ENCODE assay signal across 8 mouse cellular contexts in genomic region chrX:163957803-163958466, GRCm38 (mm10). TPM values are rescaled to one million over a fixed set of nuclear protein-coding genes. Genes with fewer than 3 reads are reported as not detected.
DNase-seq lines count a peak whose midpoint lies in the region; ATAC-seq and TF ChIP-seq lines count a peak whose summit lies in the region.

No protein-coding gene starts in this region.

- no peaks in the 10 kb centered on the region for H3K27me3 ChIP-seq in intestine, embryonic 15.5 days (replicated peaks)
- H3K27me3 ChIP-seq in liver, embryonic 13.5 days = no peaks in the 10 kb centered on the region; the same call in 1 of the 2 replicates
- H3K27me3 ChIP-seq in myocyte (ENCODE audit: control insufficient read depth, insufficient read depth, insufficient read length) = no peaks in the 10 kb centered on the region

- H3ac ChIP-seq in myocyte (ENCODE audit: control insufficient read depth, insufficient read length) = peak overlapping the region; percentile 66

- peak overlapping the region; percentile 79 for H3K4me3 ChIP-seq in cortical plate, adult 2 months (ENCODE audit: insufficient read depth, low read length)
- H3K4me3 ChIP-seq in intestine, embryonic 15.5 days (replicated peaks) = peak overlapping the region; percentile 61
- peak overlapping the region; percentile 77 for H3K4me3 ChIP-seq in liver, embryonic 13.5 days (replicated peaks)
- H3K4me3 ChIP-seq in myocyte = peak overlapping the region; percentile 52

- peaks cover 2% of the 10 kb centered on the region; the same call in 1 of the 2 replicates for H3K4me1 ChIP-seq in cortical plate, adult 2 months (ENCODE audit: control insufficient read depth, insufficient read depth, low read length)
- H3K4me1 ChIP-seq in intestine, embryonic 15.5 days (replicated peaks) = no peaks in the 10 kb centered on the region
- peaks cover 13% of the 10 kb centered on the region for H3K4me1 ChIP-seq in liver, embryonic 13.5 days (replicated peaks)

- H3K9ac ChIP-seq in intestine, embryonic 15.5 days = peak overlapping the region; percentile 79
- peak overlapping the region; percentile 83 for H3K9ac ChIP-seq in liver, embryonic 13.5 days

- peak; percentile 96 for ATAC-seq in intestine, embryonic 15.5 days
- peak; percentile 92 for ATAC-seq in liver, embryonic 13.5 days (ENCODE audit: low read depth)

- peak overlapping the region; percentile 99 for H3K27ac ChIP-seq in cortical plate, adult 2 months (ENCODE audit: insufficient read depth, low read length)
- peak overlapping the region; percentile 97 for H3K27ac ChIP-seq in intestine, embryonic 15.5 days
- H3K27ac ChIP-seq in liver, embryonic 13.5 days = peak overlapping the region; percentile 96

- DNase-seq in 3134 (ENCODE audit: extremely low read depth, insufficient read length, low spot score) = peak; percentile 89
- DNase-seq in adrenal gland, adult (ENCODE audit: inconsistent age in 2 of 2, low spot score in 1 of 2) = peak; percentile 72 to 78
- DNase-seq in gastrocnemius, postnatal 25 days = peak; percentile 67
- DNase-seq in liver, embryonic 13.5 days = peak; percentile 66
- peak; percentile 77 to 80 for DNase-seq in spleen, postnatal 4 days (ENCODE audit: low spot score in 2 of 2)

- H3K79me2 ChIP-seq in myocyte (ENCODE audit: control insufficient read depth, insufficient read depth) = peaks cover 19% of the 10 kb centered on the region

- TF ChIP-seq CTCF in cortical plate, adult 2 months (IDR thresholded peaks at IDR 0.05; ENCODE audit: extremely low read depth, insufficient read depth, low read length) = no peak

- H3K9me3 ChIP-seq in intestine, embryonic 15.5 days = no peaks in the 10 kb centered on the region
- no peaks in the 10 kb centered on the region for H3K9me3 ChIP-seq in liver, embryonic 13.5 days (replicated peaks)

- 12% methylated on average over 42 of the region's 67 CpGs for WGBS in intestine, embryonic 15.5 days
- WGBS in liver, embryonic 13.5 days (ENCODE audit: insufficient replicate concordance) = 9% methylated on average over 53 of the region's 67 CpGs

- no peaks in the 10 kb centered on the region for H3K36me3 ChIP-seq in intestine, embryonic 15.5 days
- peaks cover 25% of the 10 kb centered on the region for H3K36me3 ChIP-seq in liver, embryonic 13.5 days
- peaks cover 24% of the 10 kb centered on the region for H3K36me3 ChIP-seq in myocyte (ENCODE audit: control insufficient read depth, insufficient read depth)

- H3K4me2 ChIP-seq in intestine, embryonic 15.5 days (replicated peaks) = peak overlapping the region; percentile 55
- peak overlapping the region; percentile 72 for H3K4me2 ChIP-seq in liver, embryonic 13.5 days
- peak overlapping the region; percentile 78 for H3K4me2 ChIP-seq in myocyte (ENCODE audit: low read depth)

- no peak for TF ChIP-seq POLR2A in cortical plate, adult 2 months (IDR thresholded peaks at IDR 0.05; ENCODE audit: extremely low read depth, insufficient read depth, low read length)
- TF ChIP-seq POLR2A in myocyte (IDR thresholded peaks at IDR 0.05; ENCODE audit: insufficient read length, low read depth) = peak; percentile 75

TF ChIP-seq in myocyte, 11 proteins besides CTCF, POLR2A, EP300 and RAD21:
- TF ChIP-seq E2F4 (IDR thresholded peaks at IDR 0.05; ENCODE audit: insufficient read depth) (peak; percentile 50), POLR2AphosphoS2 (IDR thresholded peaks at IDR 0.05; ENCODE audit: insufficient read length, low read depth) (peak; percentile 62), SRF (IDR thresholded peaks at IDR 0.05; ENCODE audit: control insufficient read depth, insufficient read length, low read depth) (no peak)
TF ChIP-seq in myocyte: peak in this region for 2.

RNA-seq across cellular contexts. Expression of gene Zrsr2, which starts 0.5 kb away (rescaled TPM):
- 33.0 and 35.0 TPM in 2 replicates for polyA plus RNA-seq in cortical plate, adult 2 months (2012; rRNA removed)
- total RNA-seq in gastrocnemius, postnatal 25 days (2021) = 10 to 100 TPM; 12.1 to 15.5 TPM
- polyA plus RNA-seq in intestine, embryonic 15.5 days (2015; fragmentation: Nextera tagmentation; extraction: Ambion mirVana) = 48.4 and 56.2 TPM in 2 replicates
- 18.9 and 23.1 TPM in 2 replicates for polyA plus RNA-seq in liver, embryonic 13.5 days (2015; fragmentation: Nextera tagmentation; extraction: Ambion mirVana)
- 18.7 TPM for polyA plus RNA-seq in myocyte (2012; fragmentation: generic; extraction: Trizol)

RNA-seq across cellular contexts. Expression of gene Ap1s2, which starts 49.1 kb away (rescaled TPM):
- 25.0 and 25.1 TPM in 2 replicates for polyA plus RNA-seq in cortical plate, adult 2 months (2012; rRNA removed)
- 10 to 100 TPM; 21.0 to 28.6 TPM for total RNA-seq in gastrocnemius, postnatal 25 days (2021)
- polyA plus RNA-seq in intestine, embryonic 15.5 days (2015; fragmentation: Nextera tagmentation; extraction: Ambion mirVana) = 19.4 and 24.2 TPM in 2 replicates
- polyA plus RNA-seq in liver, embryonic 13.5 days (2015; fragmentation: Nextera tagmentation; extraction: Ambion mirVana) = 4.3 and 4.8 TPM in 2 replicates
- 22.3 TPM for polyA plus RNA-seq in myocyte (2012; fragmentation: generic; extraction: Trizol)

Comparison
In these comparisons a context has a peak if more than half of its experiments do, and no peak if none do; other contexts are left out.
1. Peak in every context shown above with its lines: DNase-seq, ATAC-seq, H3K4me3 ChIP-seq and H3K27ac ChIP-seq.